Mouse (Mus musculus) right cerebral cortex, adult 2 months (tissue): ENCODE results near the gene Sh2d3c.

Source experiments
- DNase-seq, 2 experiments: peaks; one replicate each; pipeline ENCODE4 v3.0.0; 2021 to 2022; ENCODE audit warnings: low spot score in 2 of 2

The Sh2d3c gene

DNA sequence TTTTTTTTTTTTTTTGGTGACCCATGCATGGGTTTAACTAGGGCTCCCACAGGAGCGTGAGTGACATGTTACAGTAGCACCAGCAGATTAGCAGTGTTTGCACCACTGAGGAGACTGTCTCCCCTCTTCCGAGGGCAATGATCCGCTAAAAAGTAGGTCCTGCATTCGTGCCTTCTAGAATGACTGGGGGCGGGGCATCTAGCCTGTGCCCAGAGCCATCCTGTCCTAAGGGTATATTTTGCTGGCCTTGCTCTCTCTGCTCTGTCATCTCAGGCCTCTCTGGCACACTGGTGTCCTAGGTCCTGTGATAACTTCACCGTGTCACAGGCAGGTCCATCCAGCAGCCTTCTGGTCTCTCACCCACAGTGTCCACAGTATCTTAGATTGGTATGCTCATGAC is 21.2 kb upstream of the Sh2d3c start:
- DNase-seq: no peak

GRCm38 (mm10) chr2:32700966-32701743 is 19.7 kb upstream of the Sh2d3c start:
- no peak for DNase-seq

DNA sequence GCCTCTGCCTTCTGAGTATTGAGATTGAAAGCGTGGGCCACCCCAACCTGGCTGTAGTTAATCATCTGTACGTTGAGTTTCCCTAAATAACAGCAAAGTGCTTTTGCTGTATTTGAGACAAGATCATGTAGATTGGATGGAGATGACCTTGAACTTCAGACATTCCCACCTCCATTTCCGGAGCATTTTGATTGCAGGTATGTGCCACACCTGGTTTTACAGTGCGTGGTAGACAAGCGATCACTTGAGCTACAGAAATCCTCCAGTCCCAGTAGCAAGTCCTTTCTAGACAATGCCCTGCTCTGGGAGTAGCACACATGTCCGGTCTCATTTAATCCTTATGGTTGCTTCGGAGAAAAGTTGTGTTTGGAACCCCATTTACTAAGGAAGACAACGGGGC is 17.8 kb upstream of the Sh2d3c start:
- DNase-seq: no peak

- DNase-seq: no peak
These were observed 16.8 kb upstream of the Sh2d3c start, which contains the start of gene Fpgs for GRCm38 (mm10) chr2:32704021-32704421. Fpgs (minus strand) TSS chr2:32704145.

DNA sequence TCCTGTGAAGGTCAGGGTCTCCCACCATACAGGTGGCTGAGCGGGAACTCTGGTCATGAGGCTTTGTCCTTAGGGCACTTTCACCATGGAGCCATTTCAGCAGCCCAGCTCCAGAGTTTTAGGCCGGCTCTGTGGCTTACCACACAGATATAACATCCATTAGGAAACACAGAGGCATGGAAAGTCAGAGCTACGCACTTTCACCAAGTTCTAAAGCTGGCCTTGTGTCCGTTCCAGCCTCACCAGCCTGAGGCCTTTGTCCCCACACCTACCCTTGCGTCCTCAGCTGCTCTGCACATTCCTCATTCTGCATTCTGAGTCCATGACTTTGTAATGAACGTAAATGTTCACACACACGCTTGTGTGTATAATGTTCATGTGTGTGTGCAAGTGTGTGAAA is 15.8 kb upstream of the Sh2d3c start:
- no peak for DNase-seq

GRCm38 (mm10) chr2:32706971-32707370 is 13.9 kb upstream of the Sh2d3c start:
- DNase-seq: no peak

DNA sequence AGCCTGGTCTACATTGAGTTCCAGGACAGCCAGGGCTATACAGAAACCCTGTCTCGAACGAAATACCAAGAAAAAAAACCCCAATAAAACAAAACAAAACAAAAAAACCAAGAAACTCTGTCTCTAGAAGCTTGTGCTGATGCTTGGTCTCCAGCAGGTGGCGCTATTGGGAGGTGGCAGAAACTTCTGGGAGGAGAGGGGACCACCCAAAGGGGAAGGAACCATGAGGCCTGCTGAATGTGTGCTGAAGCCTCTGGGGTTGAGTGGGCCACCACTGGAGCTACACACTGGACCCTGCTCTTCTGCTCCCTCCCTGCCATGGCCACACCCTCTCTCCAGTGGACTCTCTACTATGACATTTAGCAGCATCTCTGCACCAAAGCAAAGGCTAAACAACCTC is 12.2 kb upstream of the Sh2d3c start:
- no peak for DNase-seq

- DNase-seq: no peak
These were observed 11.2 kb upstream of the Sh2d3c start for GRCm38 (mm10) chr2:32709521-32710137.

DNA sequence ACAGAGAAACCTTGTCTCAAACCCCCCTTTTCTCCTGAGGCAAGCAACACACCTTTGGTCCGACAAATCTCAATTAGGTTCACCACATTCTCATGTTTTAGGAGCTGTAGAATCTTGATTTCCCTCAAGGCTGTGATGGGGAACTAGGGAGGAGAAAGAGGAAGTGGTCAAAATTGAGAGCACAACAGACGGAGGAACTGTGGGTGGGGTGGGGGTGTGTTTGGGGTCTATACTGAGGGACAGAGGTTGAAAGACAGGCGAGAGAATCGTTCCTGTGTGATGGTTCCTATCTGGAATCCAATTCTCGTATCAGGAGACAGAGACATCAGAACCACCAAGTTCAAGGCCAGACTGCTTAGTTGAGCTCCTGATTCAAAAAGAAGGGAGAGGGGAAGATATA is 10.4 kb upstream of the Sh2d3c start:
- DNase-seq: no peak

DNA sequence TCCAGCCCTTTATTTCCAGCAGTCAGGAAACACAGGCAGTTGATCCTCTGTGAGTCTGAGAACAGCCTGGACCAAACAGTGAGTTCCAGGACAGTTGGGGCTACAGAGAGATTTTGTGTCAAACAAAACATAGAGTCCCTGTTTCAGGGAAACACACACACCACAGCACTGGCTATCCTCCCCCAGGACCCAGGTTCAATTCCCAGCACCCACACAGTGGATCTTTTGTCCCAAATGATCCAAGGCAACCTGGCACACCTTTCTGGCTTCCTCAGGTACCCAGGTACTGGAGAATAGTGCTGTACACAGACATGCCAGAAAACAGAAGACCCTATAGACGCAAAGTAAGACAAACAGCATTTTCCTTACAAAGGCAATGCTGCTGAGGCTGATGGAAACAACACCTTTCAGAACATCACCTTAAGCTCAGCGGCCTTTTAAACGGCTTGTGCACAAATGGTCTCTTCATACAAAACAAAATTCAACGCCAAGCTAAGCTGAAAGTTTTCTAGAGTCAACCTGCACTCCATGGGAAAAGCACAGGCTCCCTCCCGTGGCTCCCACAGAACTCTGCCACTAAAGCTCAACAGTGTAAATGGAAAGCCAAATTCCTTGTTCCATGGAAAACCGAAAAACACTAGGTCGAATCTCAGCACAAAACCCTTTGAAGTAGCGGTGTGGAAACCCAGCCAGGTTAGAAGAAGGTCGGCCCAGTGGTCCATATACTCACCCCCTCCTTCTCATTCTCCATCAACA is 9.4 kb upstream of the Sh2d3c start:
- DNase-seq: no peak

DNA sequence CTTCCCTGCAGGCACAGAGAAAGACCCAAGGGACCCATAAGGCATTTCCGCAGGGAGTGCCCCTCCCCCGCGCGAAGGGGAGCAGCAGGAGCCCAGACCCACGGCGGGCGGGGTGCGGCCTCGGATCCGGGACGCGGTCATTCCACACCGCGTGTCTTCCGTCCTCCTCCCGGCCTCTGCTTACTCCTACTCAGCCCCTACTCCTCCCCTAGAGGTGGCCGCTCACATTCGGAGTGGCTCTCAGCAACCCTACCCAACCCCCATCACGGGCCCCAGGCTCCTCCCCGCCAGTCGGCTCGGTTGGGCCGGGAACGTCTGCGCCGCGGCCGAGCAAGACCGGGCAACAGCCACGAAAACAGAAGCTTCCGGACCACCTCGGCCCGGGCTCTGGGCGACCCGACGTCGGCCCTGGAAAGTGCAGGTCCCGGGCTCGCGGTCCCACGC is 8.7 kb upstream of the Sh2d3c start:
- peak in 1 of 2 experiments; percentile 39 for DNase-seq

- DNase-seq: peak; percentile 90 to 91
These were observed 8.3 kb upstream of the Sh2d3c start for GRCm38 (mm10) chr2:32712586-32712933.

- peak; percentile 92 to 94 for DNase-seq
These were observed 7.7 kb upstream of the Sh2d3c start, which contains the start of gene Cdk9 for GRCm38 (mm10) chr2:32712934-32713817. Cdk9 (minus strand) TSS chr2:32713076.

GRCm38 (mm10) chr2:32714117-32714986 is 6.5 kb upstream of the Sh2d3c start:
- DNase-seq: no peak

DNA sequence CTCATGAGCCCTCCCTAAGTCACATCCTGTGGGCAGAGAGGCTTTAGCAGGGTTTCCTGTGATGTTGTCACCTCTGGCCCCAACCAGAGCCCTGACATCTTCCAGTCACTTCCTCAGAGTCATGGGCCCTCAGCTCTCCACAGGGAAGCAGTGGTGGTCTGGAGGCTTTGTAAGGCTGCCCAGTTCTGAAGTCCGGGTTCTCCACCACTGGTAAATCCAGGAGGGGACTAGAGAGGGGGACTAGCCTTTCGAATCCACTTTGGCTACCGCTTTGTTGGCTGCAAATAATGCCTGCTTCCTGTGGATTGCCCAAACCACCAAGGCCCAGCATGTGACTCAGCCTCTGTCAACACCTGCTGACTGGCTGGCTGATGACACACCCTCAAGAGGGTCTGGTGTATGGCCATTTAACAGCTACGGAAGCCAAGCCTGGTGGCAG is 5.8 kb upstream of the Sh2d3c start:
- no peak for DNase-seq

DNA sequence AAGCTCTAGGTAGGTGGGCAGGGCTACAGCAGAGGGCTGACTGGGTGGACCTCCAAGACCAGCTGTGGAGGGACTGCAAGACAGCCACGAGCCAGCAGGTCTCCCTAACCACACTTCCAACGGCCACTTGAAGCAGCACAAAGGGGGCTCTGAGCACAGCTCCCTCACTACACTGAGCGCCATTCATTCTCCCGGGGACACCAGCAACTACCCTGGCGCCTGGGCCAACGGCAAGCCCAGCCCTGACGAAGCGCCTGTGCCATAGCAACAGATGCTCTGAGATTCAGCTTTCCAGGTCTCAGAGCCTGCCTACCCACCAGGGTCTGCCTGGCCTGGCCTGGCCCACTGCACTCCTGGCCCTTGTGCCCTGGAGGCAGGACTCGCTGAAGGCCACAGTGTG is 2.1 kb upstream of the Sh2d3c start:
- DNase-seq: no peak

DNA sequence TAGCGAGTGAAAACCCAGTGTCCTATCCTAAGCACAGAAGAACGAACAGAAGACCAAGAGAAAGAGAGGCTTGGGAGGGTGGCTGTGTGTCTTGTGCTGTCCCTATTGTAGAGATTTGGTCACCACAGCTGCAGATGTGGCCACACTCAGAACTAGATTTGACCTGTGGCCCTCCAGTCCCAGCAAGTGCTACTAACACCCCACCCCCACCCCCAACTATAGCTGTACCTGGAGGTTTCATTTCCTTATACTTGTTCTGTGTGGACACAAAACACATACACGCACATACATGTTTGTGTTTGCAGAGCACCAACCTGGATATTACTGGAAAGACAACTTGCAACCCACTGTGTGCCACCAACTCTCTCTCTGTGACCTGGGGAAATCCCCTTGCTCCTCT is 802 bp upstream of the Sh2d3c start:
- DNase-seq: no peak

DNA sequence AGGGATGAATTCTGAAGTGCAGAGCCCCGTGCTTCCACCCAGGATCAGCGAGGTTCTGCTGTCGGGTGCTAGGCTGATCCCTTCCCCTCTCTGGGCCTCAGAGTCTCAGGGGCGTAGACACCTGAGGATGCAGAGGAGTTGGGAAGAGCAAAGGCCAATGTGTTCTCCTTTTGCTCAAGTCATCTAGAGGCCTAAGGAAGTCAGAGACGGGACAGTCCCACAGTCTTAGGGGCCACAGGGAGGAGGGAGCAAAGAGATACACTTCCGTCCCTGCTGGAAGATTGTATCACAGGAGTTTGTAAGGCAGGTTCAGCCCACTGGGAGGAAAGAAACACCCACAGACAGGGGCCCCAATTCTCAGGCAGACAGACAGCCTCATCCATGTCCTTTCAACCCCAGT is 1.2 kb downstream of the Sh2d3c start:
- no peak for DNase-seq

DNA sequence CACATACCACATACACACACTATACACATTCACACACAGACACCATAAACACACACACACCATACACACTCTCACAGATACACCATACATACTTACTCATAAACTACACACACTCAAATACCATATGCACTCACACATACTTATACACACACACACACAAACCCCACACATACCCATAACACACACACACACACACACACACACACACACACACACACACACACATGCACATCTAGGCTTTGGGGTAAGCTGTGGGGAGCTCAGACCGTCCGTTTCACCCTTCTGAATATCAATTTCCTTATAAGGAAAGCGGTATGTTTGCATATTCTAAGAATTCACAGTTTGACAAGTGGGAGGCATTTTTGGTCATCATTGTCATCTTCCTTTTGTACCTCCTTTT is 1.7 kb downstream of the Sh2d3c start:
- no peak for DNase-seq

- no peak for DNase-seq
These were observed 3.3 kb downstream of the Sh2d3c start for GRCm38 (mm10) chr2:32724149-32724548.
